Mouse (Mus musculus): Measurements from ENCODE around the gene Nab2. TPM values are rescaled to one million over a fixed set of nuclear protein-coding genes. Genes with fewer than 3 reads are reported as not detected.

Nab2 gene
- polyA plus RNA-seq, 1 experiment from 2014 or later = 2.3 TPM

DNA sequence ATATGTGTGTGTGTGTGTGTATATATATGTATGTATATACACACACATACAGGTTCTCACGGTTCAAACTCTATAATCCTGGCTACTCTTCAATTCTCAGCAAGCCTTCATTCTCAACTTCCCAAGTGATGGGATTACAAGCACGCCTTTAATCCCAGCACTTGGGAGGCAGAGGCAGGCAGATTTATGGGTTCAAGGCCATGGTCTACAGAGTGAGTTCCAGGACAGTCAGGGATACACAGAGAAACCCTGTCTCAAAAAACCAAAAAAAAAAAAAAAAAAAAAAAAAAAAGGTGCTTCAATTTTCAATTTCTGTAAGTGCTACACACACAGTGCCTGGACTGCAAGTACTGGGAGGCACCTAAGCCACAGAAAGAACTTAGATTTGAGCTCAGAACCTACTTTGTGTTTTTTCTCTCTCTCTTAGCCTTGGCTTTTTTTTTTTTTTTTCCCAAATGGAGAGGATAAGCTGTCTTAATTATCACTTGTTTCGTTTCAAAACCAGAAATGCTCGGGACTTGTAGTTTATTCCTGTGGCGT lies 7.6 kb upstream of the Nab2 start:
- no peak for ATAC-seq (ENCODE audit: low FRiP score)
- H3K27ac ChIP-seq = peak overlapping the region; percentile 44; the same call in 1 of the 2 replicates
- peak overlapping the region; percentile 81 for H3K4me3 ChIP-seq (replicated peaks; ENCODE audit: low read length)

DNA sequence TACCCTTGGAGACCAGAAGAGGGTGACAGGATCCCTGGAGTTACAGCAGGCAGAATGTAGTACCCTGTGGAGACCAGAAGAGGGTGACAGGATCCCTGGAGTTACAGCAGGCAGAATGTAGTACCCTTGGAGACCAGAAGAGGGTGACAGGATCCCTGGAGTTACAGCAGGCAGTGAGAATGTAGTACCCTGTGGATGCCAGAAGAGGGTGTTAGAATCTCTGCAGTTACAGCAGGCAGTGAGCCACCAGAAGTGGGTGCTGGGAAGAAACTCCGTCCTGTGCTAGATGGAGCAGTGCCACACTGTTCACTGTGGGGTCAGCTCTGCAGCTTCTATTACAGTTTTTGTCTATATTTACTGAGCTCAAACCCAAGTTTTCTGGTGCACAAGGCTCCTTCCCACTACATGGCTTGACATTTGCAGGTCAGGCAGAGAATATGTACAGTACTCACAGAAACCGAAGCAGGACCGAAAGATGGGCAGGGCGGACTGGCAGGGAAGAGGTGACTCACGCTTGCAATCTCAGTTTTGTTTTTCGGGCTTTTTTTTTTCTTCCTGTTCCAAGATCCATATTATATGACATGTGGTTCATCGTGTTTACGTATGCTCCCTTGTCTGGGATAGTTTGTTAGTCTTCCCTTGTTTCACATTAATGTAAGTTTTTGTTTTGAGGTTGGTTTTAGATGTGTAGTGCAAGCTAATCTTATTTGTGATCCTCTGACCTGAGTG lies 6.6 kb upstream of the Nab2 start:
- 87% methylated on average over 8 of the region's 8 CpGs for WGBS
- DNase-seq (ENCODE audit: low spot score) (peak; percentile 79), ATAC-seq (ENCODE audit: low FRiP score) (no peak; the same call in 1 of the 2 replicates)
- Histone ChIP-seq H3K9ac (no peak overlapping the region), H3K9me3 (ENCODE audit: control insufficient read depth, low read length) (no peaks in the 10 kb centered on the region), H3K27me3 (ENCODE audit: control insufficient read depth, insufficient read depth, low read length) (no peaks in the 10 kb centered on the region), H3K36me3 (replicated peaks; ENCODE audit: control insufficient read depth, insufficient read depth) (no peaks in the 10 kb centered on the region), H3K27ac (no peak overlapping the region), H3K4me2 (replicated peaks) (no peak overlapping the region), H3K4me3 (replicated peaks; ENCODE audit: low read length) (no peak overlapping the region), H3K4me1 (replicated peaks; ENCODE audit: control insufficient read depth, insufficient read depth, low read length) (peaks cover 10% of the 10 kb centered on the region)

More for the DNA sequence above, 7.6 kb upstream of the Nab2 start:
- Histone ChIP-seq H3K27me3 (ENCODE audit: control insufficient read depth, insufficient read depth, low read length) (no peaks in the 10 kb centered on the region), H3K9ac (peak overlapping the region; percentile 51; the same call in 1 of the 2 replicates), H3K4me2 (replicated peaks) (peak overlapping the region; percentile 91), H3K9me3 (ENCODE audit: control insufficient read depth, low read length) (no peaks in the 10 kb centered on the region), H3K36me3 (replicated peaks; ENCODE audit: control insufficient read depth, insufficient read depth) (no peaks in the 10 kb centered on the region), H3K4me1 (replicated peaks; ENCODE audit: control insufficient read depth, insufficient read depth, low read length) (peaks cover 10% of the 10 kb centered on the region)
- 56% methylated on average over 5 of the region's 5 CpGs for WGBS
- DNase-seq (ENCODE audit: low spot score) = no peak

DNA sequence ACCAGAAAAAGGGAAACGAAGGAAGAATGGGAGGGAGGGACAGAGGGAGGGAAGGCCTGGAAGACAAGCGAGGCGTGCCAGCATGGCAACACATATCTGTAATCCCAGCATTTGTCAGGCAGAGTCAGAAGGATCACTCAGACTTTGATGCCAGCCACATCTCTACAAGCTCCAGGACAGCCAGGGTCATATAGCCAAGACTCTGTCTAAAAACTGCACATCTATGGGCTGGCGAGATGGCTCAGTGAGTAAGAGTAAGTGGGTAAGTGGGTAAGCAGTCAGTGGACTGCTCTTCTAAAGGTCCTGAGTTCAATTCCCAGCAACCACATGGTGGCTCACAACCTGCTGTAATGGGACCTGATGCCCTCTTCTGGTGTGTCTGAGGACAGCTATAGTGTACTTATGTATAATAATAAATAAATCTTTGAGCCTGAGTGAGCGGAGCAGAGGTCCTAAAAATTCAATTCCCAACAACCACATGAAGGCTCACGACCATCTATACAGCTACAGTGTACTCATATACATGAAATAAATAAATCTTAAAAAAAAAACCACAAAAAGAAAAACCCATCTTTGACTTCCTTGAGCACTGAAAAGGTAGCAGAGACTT lies 5.8 kb upstream of the Nab2 start:
- DNase-seq (ENCODE audit: low spot score) (no peak), ATAC-seq (ENCODE audit: low FRiP score) (no peak)
- Histone ChIP-seq H3K9ac (no peak overlapping the region), H3K27me3 (ENCODE audit: control insufficient read depth, insufficient read depth, low read length) (peaks cover 4% of the 10 kb centered on the region; the same call in 1 of the 2 replicates), H3K9me3 (ENCODE audit: control insufficient read depth, low read length) (no peaks in the 10 kb centered on the region), H3K27ac (no peak overlapping the region), H3K4me1 (replicated peaks; ENCODE audit: control insufficient read depth, insufficient read depth, low read length) (peaks cover 10% of the 10 kb centered on the region), H3K36me3 (replicated peaks; ENCODE audit: control insufficient read depth, insufficient read depth) (no peaks in the 10 kb centered on the region), H3K4me3 (replicated peaks; ENCODE audit: low read length) (no peak overlapping the region), H3K4me2 (replicated peaks) (no peak overlapping the region)
- 96% methylated on average over 6 of the region's 6 CpGs for WGBS

GRCm38 (mm10) chr10:127671276-127671675 lies 2.9 kb upstream of the Nab2 start:
- H3K27me3 ChIP-seq (ENCODE audit: control insufficient read depth, insufficient read depth, low read length) = peaks cover 31% of the 10 kb centered on the region
- no peak overlapping the region for H3K9ac ChIP-seq
- 43% methylated on average over 2 of the region's 2 CpGs for WGBS
- no peak overlapping the region for H3K27ac ChIP-seq
- DNase-seq (ENCODE audit: low spot score) (no peak), ATAC-seq (ENCODE audit: low FRiP score) (no peak)
- no peak overlapping the region for H3K4me2 ChIP-seq (replicated peaks)
- peaks cover 16% of the 10 kb centered on the region; the same call in 1 of the 2 replicates for H3K4me1 ChIP-seq (replicated peaks; ENCODE audit: control insufficient read depth, insufficient read depth, low read length)
- H3K36me3 ChIP-seq (replicated peaks; ENCODE audit: control insufficient read depth, insufficient read depth) = no peaks in the 10 kb centered on the region
- H3K4me3 ChIP-seq (replicated peaks; ENCODE audit: low read length) = no peak overlapping the region
- H3K9me3 ChIP-seq (ENCODE audit: control insufficient read depth, low read length) = no peaks in the 10 kb centered on the region

- DNase-seq (ENCODE audit: low spot score) = no peak
- Histone ChIP-seq H3K36me3 (replicated peaks; ENCODE audit: control insufficient read depth, insufficient read depth) (no peaks in the 10 kb centered on the region), H3K4me3 (replicated peaks; ENCODE audit: low read length) (no peak overlapping the region), H3K9me3 (ENCODE audit: control insufficient read depth, low read length) (no peaks in the 10 kb centered on the region), H3K4me1 (replicated peaks; ENCODE audit: control insufficient read depth, insufficient read depth, low read length) (peaks cover 22% of the 10 kb centered on the region), H3K4me2 (replicated peaks) (no peak overlapping the region), H3K9ac (no peak overlapping the region), H3K27ac (no peak overlapping the region), H3K27me3 (ENCODE audit: control insufficient read depth, insufficient read depth, low read length) (peaks cover 42% of the 10 kb centered on the region)
- no peak for ATAC-seq (ENCODE audit: low FRiP score)
- WGBS = 93% methylated on average over 2 of the region's 2 CpGs
Measured at GRCm38 (mm10) chr10:127670185-127670584, 1.8 kb upstream of the Nab2 start.

DNA sequence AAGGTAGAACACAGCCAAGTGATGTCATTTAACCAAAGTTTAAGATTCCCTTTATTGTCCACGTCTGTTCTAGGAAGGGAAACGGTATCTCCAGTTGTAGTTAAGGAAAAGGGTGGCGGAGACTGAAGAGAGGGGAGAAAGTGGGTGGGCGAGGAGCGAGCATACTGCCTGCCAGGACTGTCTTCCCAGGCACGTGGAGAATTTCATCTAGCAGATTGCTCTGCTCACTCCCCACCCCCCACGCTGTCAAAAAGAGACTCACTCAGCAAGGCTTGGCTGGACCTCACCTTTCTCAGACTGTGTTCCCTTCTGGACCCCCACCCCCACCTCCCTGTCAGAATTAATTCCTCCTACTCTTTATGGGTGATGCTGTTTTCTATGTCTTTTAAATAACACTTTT lies 802 bp upstream of the Nab2 start:
- H3K4me2 ChIP-seq (replicated peaks) = peak overlapping the region; percentile 65
- ATAC-seq (ENCODE audit: low FRiP score) (no peak), DNase-seq (ENCODE audit: low spot score) (no peak)
- no peaks in the 10 kb centered on the region for H3K9me3 ChIP-seq (ENCODE audit: control insufficient read depth, low read length)
- 20% methylated on average over 7 of the region's 7 CpGs for WGBS
- no peaks in the 10 kb centered on the region for H3K36me3 ChIP-seq (replicated peaks; ENCODE audit: control insufficient read depth, insufficient read depth)
- no peak overlapping the region for H3K9ac ChIP-seq
- H3K4me3 ChIP-seq (replicated peaks; ENCODE audit: low read length) = no peak overlapping the region
- H3K27ac ChIP-seq = no peak overlapping the region
- peaks cover 22% of the 10 kb centered on the region for H3K4me1 ChIP-seq (replicated peaks; ENCODE audit: control insufficient read depth, insufficient read depth, low read length)
- peaks cover 52% of the 10 kb centered on the region for H3K27me3 ChIP-seq (ENCODE audit: control insufficient read depth, insufficient read depth, low read length)

DNA sequence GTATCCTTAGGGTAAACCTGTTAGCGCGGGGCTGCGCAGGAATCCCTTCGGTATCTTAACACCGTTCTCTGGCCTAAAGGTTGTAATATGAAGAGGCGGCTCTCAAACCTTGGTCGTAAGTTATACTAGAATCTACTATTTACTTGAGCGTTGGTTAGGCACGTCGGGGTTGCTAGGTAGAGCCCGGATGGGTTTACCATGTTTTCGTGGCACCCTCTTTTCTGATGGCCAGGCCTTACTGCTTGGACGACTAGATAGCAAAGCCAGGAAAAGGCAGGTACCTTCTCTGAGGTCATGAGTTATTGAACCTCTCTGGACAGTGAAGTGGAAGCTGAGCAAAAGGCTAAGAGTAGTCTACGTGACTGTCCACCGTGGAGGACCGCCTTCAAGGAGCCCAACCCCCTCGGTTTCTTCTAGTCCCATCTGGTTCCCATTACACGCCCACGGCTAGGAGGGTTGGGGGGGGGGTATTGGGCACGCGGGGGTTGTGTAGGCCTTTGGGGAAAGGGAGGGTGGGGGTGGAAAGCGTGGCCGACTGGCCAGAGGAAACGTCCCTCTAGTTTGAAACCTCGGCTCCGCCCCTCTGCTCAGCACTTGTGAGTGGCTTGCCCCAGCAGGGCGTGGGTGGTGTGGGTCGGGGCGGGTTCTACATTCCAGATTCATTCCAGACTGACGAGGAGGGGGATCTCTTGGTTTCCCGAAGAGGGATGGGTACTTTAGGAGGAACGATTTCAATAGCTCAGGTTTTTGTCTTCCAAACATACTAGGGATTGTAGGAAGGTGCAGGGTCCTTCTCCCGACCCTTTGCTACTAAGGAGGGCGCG lies 887 bp downstream of the Nab2 start:
- peaks cover 27% of the 10 kb centered on the region for H3K4me1 ChIP-seq (replicated peaks; ENCODE audit: control insufficient read depth, insufficient read depth, low read length)

DNA sequence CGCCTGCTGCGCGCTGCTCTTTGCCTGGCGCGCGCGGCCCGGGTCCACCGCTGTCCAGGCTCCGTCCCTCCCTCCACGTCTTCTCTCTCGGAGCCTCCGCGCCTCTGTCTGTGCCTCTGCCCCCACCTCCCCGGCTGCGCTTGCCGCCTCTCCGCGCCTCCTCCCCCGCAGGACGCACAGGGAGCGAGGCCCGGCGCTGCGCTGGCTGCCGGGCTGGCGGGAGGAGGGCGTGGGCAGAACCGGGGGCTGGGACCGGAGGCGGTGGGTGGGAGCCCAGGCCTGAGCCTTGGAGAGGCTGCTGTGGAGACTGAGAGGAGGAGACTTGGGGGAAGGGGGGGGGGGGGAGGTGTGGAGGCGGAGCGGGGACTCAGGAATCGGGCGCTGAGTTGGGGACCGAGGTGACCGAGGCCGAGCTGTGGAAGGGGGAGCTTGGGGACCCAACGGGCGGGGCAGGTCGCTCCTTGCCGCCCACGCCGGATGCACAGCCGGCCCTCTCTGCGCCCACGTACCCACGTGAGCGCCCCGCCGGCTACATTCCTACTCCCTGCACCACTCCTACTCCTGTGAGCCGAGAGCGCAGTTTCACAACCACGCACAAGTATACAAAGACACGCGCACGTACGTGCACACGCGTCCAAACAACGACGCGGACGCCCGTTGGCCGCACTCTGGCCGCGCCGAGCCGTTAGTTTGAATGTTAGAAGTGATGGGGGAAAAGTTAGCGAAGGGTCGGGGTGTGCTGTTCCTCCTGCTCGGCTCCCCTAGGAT lies 1.7 kb downstream of the Nab2 start, which contains the start of gene Nemp1:
Nemp1 (plus strand) TSS at position 401 of the 768 bp plus-strand sequence.
- ATAC-seq (ENCODE audit: low FRiP score) = peak; percentile 52
- Histone ChIP-seq H3K27me3 (ENCODE audit: control insufficient read depth, insufficient read depth, low read length) (peaks cover 77% of the 10 kb centered on the region), H3K9me3 (ENCODE audit: control insufficient read depth, low read length) (no peaks in the 10 kb centered on the region)

More for the DNA sequence above, 887 bp downstream of the Nab2 start:
- 2% methylated on average over 35 of the region's 35 CpGs for WGBS
- no peaks in the 10 kb centered on the region for H3K9me3 ChIP-seq (ENCODE audit: control insufficient read depth, low read length)
- DNase-seq (ENCODE audit: low spot score) (peak; percentile 44), ATAC-seq (ENCODE audit: low FRiP score) (peak; percentile 29; the same call in 1 of the 2 replicates)
- H3K4me2 ChIP-seq (replicated peaks) = peak overlapping the region; percentile 65
- peak overlapping the region; percentile 54; the same call in 1 of the 2 replicates for H3K9ac ChIP-seq
- H3K4me3 ChIP-seq (replicated peaks; ENCODE audit: low read length) = peak overlapping the region; percentile 40
- no peaks in the 10 kb centered on the region for H3K36me3 ChIP-seq (replicated peaks; ENCODE audit: control insufficient read depth, insufficient read depth)
- H3K27ac ChIP-seq = peak overlapping the region; percentile 73; the same call in 1 of the 2 replicates
- peaks cover 69% of the 10 kb centered on the region for H3K27me3 ChIP-seq (ENCODE audit: control insufficient read depth, insufficient read depth, low read length)

More for the DNA sequence above, 1.7 kb downstream of the Nab2 start, which contains the start of gene Nemp1:
- DNase-seq (ENCODE audit: low spot score) = peak; percentile 38
- H3K9ac ChIP-seq = peak within 1 kb of the TSS; percentile 54
- under 1% methylated on average over 66 of the region's 73 CpGs for WGBS
- peak within 1 kb of the TSS; percentile 40 for H3K4me3 ChIP-seq (replicated peaks; ENCODE audit: low read length)
- peak within 1 kb of the TSS; percentile 62; the same call in 1 of the 2 replicates for H3K27ac ChIP-seq
- H3K4me1 ChIP-seq (replicated peaks; ENCODE audit: control insufficient read depth, insufficient read depth, low read length) = peaks cover 31% of the 10 kb centered on the region
- peak within 1 kb of the TSS; percentile 65 for H3K4me2 ChIP-seq (replicated peaks)
- no peaks in the 10 kb centered on the region for H3K36me3 ChIP-seq (replicated peaks; ENCODE audit: control insufficient read depth, insufficient read depth)

Measured in hindbrain, embryonic 14.5 days (tissue).